Mouse (Mus musculus): ENCODE results near the gene Gp1bb.

DNA sequence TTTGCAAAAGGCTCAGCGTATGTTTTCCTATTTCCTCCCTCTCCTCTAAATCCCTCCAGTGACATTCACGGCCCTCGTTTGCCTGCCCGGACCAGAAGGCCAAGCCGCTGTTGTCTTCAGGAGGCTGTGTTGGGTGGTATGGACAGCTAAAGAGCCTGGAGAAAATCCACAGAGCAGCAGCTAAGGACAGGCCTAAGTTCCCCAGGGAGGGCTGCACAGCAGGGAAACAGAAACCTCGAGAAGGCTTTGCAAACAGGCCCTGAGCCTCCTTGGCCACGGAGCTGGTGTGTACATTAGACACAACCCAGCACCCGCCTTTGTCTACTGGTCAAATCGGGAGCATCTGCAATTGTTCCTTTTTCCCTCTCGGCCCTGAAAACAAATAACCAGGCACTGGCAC, 36.5 kb downstream of the Gp1bb start:
- TF ChIP-seq CTCF (conservative IDR thresholded peaks at IDR 0.05 in 1 of 2, IDR thresholded peaks at IDR 0.05 in 1 of 2; ENCODE audit: low read depth in 2 of 2, low read length in 2 of 2) (no peak), EP300 (IDR thresholded peaks at IDR 0.05; ENCODE audit: low read length) (no peak), BHLHE40 (IDR thresholded peaks at IDR 0.05; ENCODE audit: low read depth, low read length) (no peak), CHD2 (IDR thresholded peaks at IDR 0.05; ENCODE audit: low read length) (no peak), POLR2A (IDR thresholded peaks at IDR 0.05; ENCODE audit: low read depth, low read length) (no peak), POLR2AphosphoS2 (IDR thresholded peaks at IDR 0.05; ENCODE audit: low read depth, low read length) (no peak), CHD1 (IDR thresholded peaks at IDR 0.05; ENCODE audit: low read depth, low read length) (no peak), MEF2A (IDR thresholded peaks at IDR 0.05; ENCODE audit: borderline replicate concordance, low read depth, low read length) (no peak), ETS1 (conservative IDR thresholded peaks at IDR 0.05; ENCODE audit: low read depth, low read length) (no peak), MYC (IDR thresholded peaks at IDR 0.05; ENCODE audit: low read depth, low read length) (no peak), HCFC1 (IDR thresholded peaks at IDR 0.05; ENCODE audit: low read depth, low read length) (no peak)

Measured in CH12.LX (cell line).